Mouse (Mus musculus) embryo, embryonic 11.5 days (tissue): ENCODE data around the gene Tomm40l.

Source experiments
- DNase-seq: peaks from one replicate; pipeline ENCODE4 v3.0.0-alpha.2; 2012; ENCODE audit warnings: low read depth, low spot score

Tomm40l gene

GRCm38 (mm10) chr1:171222238-171223155, at the start of gene Tomm40l:
TSS of gene Tomm40l (minus strand) at chr1:171222514.
- DNase-seq = peak; percentile 93

- no peak for DNase-seq
Observed at GRCm38 (mm10) chr1:171272086-171272485, 49.8 kb upstream of the Tomm40l start.

- no peak for DNase-seq
Observed at GRCm38 (mm10) chr1:171271622-171272021, 49.3 kb upstream of the Tomm40l start.

- DNase-seq = no peak
Observed at GRCm38 (mm10) chr1:171271196-171271595, 48.9 kb upstream of the Tomm40l start.

- no peak for DNase-seq
Observed at GRCm38 (mm10) chr1:171270573-171270900, 48.2 kb upstream of the Tomm40l start.

- peak; percentile 83 for DNase-seq
Observed at GRCm38 (mm10) chr1:171269848-171270572, 47.7 kb upstream of the Tomm40l start, which contains the start of gene B4galt3. TSS of gene B4galt3 (plus strand) at chr1:171270328.

GRCm38 (mm10) chr1:171268341-171268740, 46.0 kb upstream of the Tomm40l start:
- no peak for DNase-seq

- no peak for DNase-seq
Observed at GRCm38 (mm10) chr1:171265971-171266744, 43.8 kb upstream of the Tomm40l start.

- no peak for DNase-seq
Observed at GRCm38 (mm10) chr1:171263666-171264461, 41.5 kb upstream of the Tomm40l start.

- DNase-seq = no peak
Observed at GRCm38 (mm10) chr1:171263185-171263611, 40.9 kb upstream of the Tomm40l start.

- DNase-seq = no peak
Observed at GRCm38 (mm10) chr1:171262594-171263130, 40.3 kb upstream of the Tomm40l start.

GRCm38 (mm10) chr1:171260316-171260715, 38.0 kb upstream of the Tomm40l start:
- DNase-seq = no peak

- no peak for DNase-seq
Observed at GRCm38 (mm10) chr1:171258921-171259320, 36.6 kb upstream of the Tomm40l start.

- no peak for DNase-seq
Observed at GRCm38 (mm10) chr1:171257781-171258180, 35.5 kb upstream of the Tomm40l start.

- DNase-seq = no peak
Observed at GRCm38 (mm10) chr1:171256937-171257548, 34.7 kb upstream of the Tomm40l start.

- DNase-seq = no peak
Observed at GRCm38 (mm10) chr1:171256095-171256818, 33.9 kb upstream of the Tomm40l start.

- DNase-seq = no peak
Observed at GRCm38 (mm10) chr1:171252415-171252814, 30.1 kb upstream of the Tomm40l start.

GRCm38 (mm10) chr1:171251594-171252324, 29.4 kb upstream of the Tomm40l start:
- no peak for DNase-seq
